8 mouse cellular contexts compared by ENCODE assay signal in the genomic region with DNA sequence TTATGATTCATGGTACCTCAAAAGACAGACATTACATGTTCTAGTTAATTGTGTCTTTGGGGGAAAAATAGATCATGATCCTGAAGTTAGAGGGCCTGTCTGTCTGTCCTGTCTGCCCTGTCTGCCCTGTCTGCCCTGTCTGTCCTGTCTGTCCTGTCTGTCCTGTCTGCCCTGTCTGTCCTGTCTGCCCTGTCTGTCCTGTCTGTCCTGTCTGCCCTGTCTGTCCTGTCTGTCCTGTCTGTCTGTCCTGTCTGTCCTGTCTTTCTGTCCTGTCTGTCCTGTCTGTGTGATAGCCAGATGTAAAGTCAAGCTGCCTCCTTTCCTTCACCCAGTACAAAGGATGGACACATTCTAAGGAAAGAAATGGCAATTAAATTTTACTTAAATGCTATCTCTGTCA. TPM values are rescaled to one million over a fixed set of nuclear protein-coding genes. Genes with fewer than 3 reads are reported as not detected.
DNase-seq lines count a peak whose midpoint lies in the region; ATAC-seq lines count a peak whose summit lies in the region.

No protein-coding gene starts in this region.

- no peak overlapping the region for H3K4me3 ChIP-seq in kidney, embryonic 14.5 days (ENCODE audit: low read length)
- H3K4me3 ChIP-seq in embryonic facial prominence, embryonic 15.5 days (replicated peaks): no peak overlapping the region
- H3K4me3 ChIP-seq in limb, embryonic 11.5 days (ENCODE audit: low read depth, low read length): no peak overlapping the region
- H3K4me3 ChIP-seq in neural tube, embryonic 11.5 days (ENCODE audit: low read depth, low read length): no peak overlapping the region

- no peak overlapping the region for H3K9ac ChIP-seq in kidney, embryonic 14.5 days (ENCODE audit: low read depth, low read length)
- no peak overlapping the region for H3K9ac ChIP-seq in embryonic facial prominence, embryonic 15.5 days
- no peak overlapping the region for H3K9ac ChIP-seq in limb, embryonic 11.5 days (ENCODE audit: low read length)
- H3K9ac ChIP-seq in neural tube, embryonic 11.5 days (ENCODE audit: low read length): no peak overlapping the region

- DNase-seq in kidney, postnatal 10 days: no peak
- peak; percentile 48 for DNase-seq in limb, embryonic 11.5 days (ENCODE audit: low spot score)
- DNase-seq in neural tube, embryonic 11.5 days (ENCODE audit: low spot score): peak; percentile 27
- DNase-seq in cerebellum, adult 11 months: no peak
- no peak for DNase-seq in left cerebral cortex, adult 11 months (ENCODE audit: low spot score)

- no peaks in the 10 kb centered on the region for H3K27me3 ChIP-seq in kidney, embryonic 14.5 days (ENCODE audit: control insufficient read depth, insufficient read depth, low read length)
- no peaks in the 10 kb centered on the region for H3K27me3 ChIP-seq in embryonic facial prominence, embryonic 15.5 days
- H3K27me3 ChIP-seq in limb, embryonic 11.5 days (ENCODE audit: control insufficient read depth, insufficient read depth, low read length): no peaks in the 10 kb centered on the region
- no peaks in the 10 kb centered on the region for H3K27me3 ChIP-seq in neural tube, embryonic 11.5 days (ENCODE audit: control insufficient read depth, insufficient read depth, low read length)

- H3K4me1 ChIP-seq in kidney, embryonic 14.5 days (ENCODE audit: control insufficient read depth, insufficient read depth, low read length): no peaks in the 10 kb centered on the region
- no peaks in the 10 kb centered on the region for H3K4me1 ChIP-seq in embryonic facial prominence, embryonic 15.5 days
- H3K4me1 ChIP-seq in limb, embryonic 11.5 days (ENCODE audit: control insufficient read depth, insufficient read depth, low read length): no peaks in the 10 kb centered on the region
- no peaks in the 10 kb centered on the region for H3K4me1 ChIP-seq in neural tube, embryonic 11.5 days (ENCODE audit: control insufficient read depth, insufficient read depth, low read length)

- no peaks in the 10 kb centered on the region for H3K9me3 ChIP-seq in kidney, embryonic 14.5 days (ENCODE audit: control insufficient read depth, low read length)
- H3K9me3 ChIP-seq in embryonic facial prominence, embryonic 15.5 days (replicated peaks): no peaks in the 10 kb centered on the region
- H3K9me3 ChIP-seq in limb, embryonic 11.5 days (ENCODE audit: control insufficient read depth, low read length): no peaks in the 10 kb centered on the region
- H3K9me3 ChIP-seq in neural tube, embryonic 11.5 days (ENCODE audit: control insufficient read depth, low read length): no peaks in the 10 kb centered on the region

- peak; percentile 80; the same call in 1 of the 2 replicates for ATAC-seq in kidney, embryonic 14.5 days (ENCODE audit: low FRiP score, low TSS enrichment)
- peak; percentile 73; the same call in 1 of the 2 replicates for ATAC-seq in embryonic facial prominence, embryonic 15.5 days (ENCODE audit: insufficient number of reproducible peaks, low FRiP score, low TSS enrichment, low read depth)
- ATAC-seq in limb, embryonic 11.5 days (ENCODE audit: insufficient number of reproducible peaks, low FRiP score, low TSS enrichment, low read depth): peak; percentile 87
- peak; percentile 74; the same call in 1 of the 2 replicates for ATAC-seq in neural tube, embryonic 11.5 days (ENCODE audit: insufficient read depth, low FRiP score, low TSS enrichment)
- ATAC-seq in inflammation-experienced regulatory T-cells, adult 6 months: no peak

- H3K27ac ChIP-seq in kidney, embryonic 14.5 days (ENCODE audit: low read depth, low read length): no peak overlapping the region
- H3K27ac ChIP-seq in embryonic facial prominence, embryonic 15.5 days (replicated peaks): no peak overlapping the region
- no peak overlapping the region for H3K27ac ChIP-seq in limb, embryonic 11.5 days (replicated peaks; ENCODE audit: low read depth, low read length)
- H3K27ac ChIP-seq in neural tube, embryonic 11.5 days (ENCODE audit: low read depth, low read length): no peak overlapping the region

- H3K36me3 ChIP-seq in kidney, embryonic 14.5 days (ENCODE audit: control insufficient read depth, insufficient read depth, low read length): no peaks in the 10 kb centered on the region
- H3K36me3 ChIP-seq in embryonic facial prominence, embryonic 15.5 days: no peaks in the 10 kb centered on the region
- no peaks in the 10 kb centered on the region for H3K36me3 ChIP-seq in limb, embryonic 11.5 days (ENCODE audit: control insufficient read depth, insufficient read depth, low read length)
- no peaks in the 10 kb centered on the region for H3K36me3 ChIP-seq in neural tube, embryonic 11.5 days (ENCODE audit: control insufficient read depth, insufficient read depth, low read length)

- no peak overlapping the region for H3K4me2 ChIP-seq in kidney, embryonic 14.5 days (replicated peaks; ENCODE audit: low read depth, low read length)
- H3K4me2 ChIP-seq in embryonic facial prominence, embryonic 15.5 days (replicated peaks): no peak overlapping the region
- H3K4me2 ChIP-seq in limb, embryonic 11.5 days (ENCODE audit: low read depth, severe bottlenecking): no peak overlapping the region
- H3K4me2 ChIP-seq in neural tube, embryonic 11.5 days (ENCODE audit: low read depth): no peak overlapping the region

RNA-seq across cellular contexts. Expression of a gene that starts 56.0 kb away (rescaled TPM):
- 27.7 and 31.3 TPM in 2 replicates for polyA plus RNA-seq in kidney, embryonic 14.5 days (2014; fragmentation: Nextera tagmentation; extraction: Ambion mirVana)
- 50.0 and 51.7 TPM in 2 replicates for polyA plus RNA-seq in embryonic facial prominence, embryonic 15.5 days (2015; fragmentation: Nextera tagmentation; extraction: Ambion mirVana)
- 2.8 and 4.2 TPM in 2 replicates for polyA plus RNA-seq in limb, embryonic 11.5 days (2014; fragmentation: Nextera tagmentation; extraction: Ambion mirVana)
- 46.8 and 47.7 TPM in 2 replicates for polyA plus RNA-seq in neural tube, embryonic 11.5 days (2014; fragmentation: Nextera tagmentation; extraction: Ambion mirVana)
- polyA plus RNA-seq in inflammation-experienced regulatory T-cells, adult 6 months (2017; shearing (Covaris generic)): 100 to 1,000 TPM in 2 of 3 experiments, 10 to 100 TPM in 1; 84.4 to 386 (median 244) TPM

Comparison
In these comparisons a context has a peak if more than half of its experiments do, and no peak if none do; other contexts are left out.
1. DNase-seq: peak in limb, embryonic 11.5 days (single experiment) and neural tube, embryonic 11.5 days (single experiment); none in kidney, postnatal 10 days (single experiment), cerebellum, adult 11 months (single experiment) and left cerebral cortex, adult 11 months (single experiment).